Mouse (Mus musculus) spleen, adult 2 months (tissue): Measurements from ENCODE around the gene S1pr4. TPM values are rescaled to one million over a fixed set of nuclear protein-coding genes. Genes with fewer than 3 reads are reported as not detected.
A peak's percentile ranks its signal among the peaks of the same experiment; 100 is the strongest.

Experiments
- DNase-seq, 2 experiments: peaks; one replicate each; pipeline versions ENCODE4 v3.0.0 to v3.0.0-alpha.2; 2012 to 2021; ENCODE audit warnings: low spot score in 2 of 2, low read depth in 1 of 2
- H3K27ac ChIP-seq: fragments of 200-500 bp; 2 replicates; pipeline ENCODE4 v1.5.1; 2012; ENCODE audit warnings: low read length, inconsistent platforms; ENCODE audit not compliant: insufficient read depth
- H3K27me3 ChIP-seq: fragments of 200-500 bp; 2 replicates; pipeline ENCODE4 v1.6.1; 2012; ENCODE audit warnings: mild to moderate bottlenecking, moderate library complexity, low read length, inconsistent platforms; ENCODE audit not compliant: control insufficient read depth, insufficient read depth
- H3K36me3 ChIP-seq: fragments of 200-500 bp; 2 replicates; pipeline ENCODE4 v1.6.1; 2012; ENCODE audit warnings: mild to moderate bottlenecking, low read length, inconsistent platforms; ENCODE audit not compliant: control insufficient read depth, insufficient read depth
- H3K4me1 ChIP-seq: fragments of 200-500 bp; 2 replicates; pipeline ENCODE4 v1.6.1; 2011; ENCODE audit warnings: inconsistent platforms; ENCODE audit not compliant: control insufficient read depth, insufficient read depth, insufficient read length
- H3K4me3 ChIP-seq: fragments of 200-500 bp; 2 replicates; pipeline ENCODE4 v1.5.1; 2011; ENCODE audit warnings: mild to moderate bottlenecking, inconsistent platforms; ENCODE audit not compliant: insufficient read depth, insufficient read length; ENCODE audit errors: extremely low read depth
- CTCF ChIP-seq: fragments of 200-500 bp; IDR thresholded peaks from 2 replicates; pipeline ENCODE4 v1.5.1; 2011; ENCODE audit warnings: mild to moderate bottlenecking, inconsistent platforms; ENCODE audit not compliant: insufficient read depth, insufficient read length, insufficient replicate concordance; ENCODE audit errors: extremely low read depth
- POLR2A ChIP-seq: fragments of 200-500 bp; IDR thresholded peaks from 2 replicates; pipeline ENCODE4 v1.6.1; 2011; ENCODE audit warnings: low read depth, low read length, inconsistent platforms
- WGBS: fragments of 180-500 bp; shearing (Covaris S2); methylation state at CpG from one replicate; pipeline ENCODE4 v1.1.7; 2018; 5-methylcytosine and 5-hydroxymethylcytosine counted together
- polyA plus RNA-seq: library from polyadenylated mRNA; depleted of rRNA; stranded (reverse); fragments of >200 nt; gene quantifications from 2 replicates; pipeline ENCODE4 v1.2.3, GENCODE M21; 2012; rRNA removed

The S1pr4 gene
- polyA plus RNA-seq, 1 experiment: 127 TPM

DNA sequence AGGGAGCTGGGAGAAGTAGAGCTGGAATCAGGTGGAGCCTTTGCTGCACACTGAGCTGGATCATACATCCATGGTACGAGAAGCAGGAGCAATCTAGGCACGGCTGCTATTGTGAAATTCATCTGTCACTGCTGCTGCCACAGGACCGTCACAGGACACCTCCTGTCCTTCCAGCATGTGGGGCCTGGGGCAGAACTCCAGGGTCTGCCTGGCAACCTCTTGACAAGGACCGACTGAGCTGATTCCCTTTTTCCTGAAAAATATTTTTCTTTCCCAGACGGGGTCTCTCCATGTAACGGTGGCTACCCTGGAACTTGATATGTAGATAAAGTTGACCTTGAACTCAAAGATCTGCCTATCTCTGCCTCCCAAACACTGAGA, 48.6 kb downstream of the S1pr4 start:
- DNase-seq: no peak
- TF ChIP-seq CTCF (no peak), POLR2A (no peak)
- Histone ChIP-seq H3K27me3 (peaks cover 6% of the 10 kb centered on the region), H3K4me1 (no peaks in the 10 kb centered on the region), H3K27ac (no peak overlapping the region), H3K4me3 (no peak overlapping the region), H3K36me3 (no peaks in the 10 kb centered on the region)
- 57% methylated on average over 6 of the region's 6 CpGs for WGBS

DNA sequence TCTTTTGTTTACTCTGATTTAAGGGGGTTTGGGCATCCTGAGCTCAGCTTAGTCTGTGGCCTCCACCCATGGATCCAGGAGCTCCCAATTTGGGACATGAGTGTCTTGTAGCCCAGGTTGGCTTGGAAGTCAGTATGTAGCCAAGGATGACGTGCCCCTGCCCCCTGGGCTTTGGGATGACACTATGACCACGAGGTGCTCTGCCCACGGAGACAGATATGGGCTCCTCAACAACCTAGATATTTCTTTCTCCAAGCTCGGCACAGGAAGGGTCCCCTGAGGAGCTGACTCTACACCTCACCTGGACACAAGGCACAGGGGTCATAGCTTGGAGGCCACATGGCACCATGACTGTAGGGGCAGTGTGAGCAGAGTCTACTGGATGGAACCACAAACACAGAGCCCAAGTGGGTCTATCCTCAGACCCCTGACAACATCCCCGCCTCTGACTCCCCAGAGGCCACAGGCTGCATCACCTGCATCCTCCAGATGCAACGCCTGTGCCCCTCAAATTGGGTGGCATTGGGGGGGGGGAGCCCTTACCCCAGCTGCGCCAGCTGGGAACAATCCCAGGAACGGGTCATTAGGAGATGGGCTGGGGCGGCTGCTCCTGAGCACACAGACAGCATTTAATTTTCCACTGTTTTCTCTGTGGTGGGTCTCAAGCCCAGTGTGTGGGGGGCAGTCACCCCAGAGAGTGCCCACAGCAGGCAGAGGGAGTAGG, 49.1 kb downstream of the S1pr4 start:
- WGBS: 57% methylated on average over 9 of the region's 9 CpGs
- peaks cover 7% of the 10 kb centered on the region for H3K27me3 ChIP-seq
- no peak overlapping the region for H3K4me3 ChIP-seq
- H3K27ac ChIP-seq: no peak overlapping the region
- no peaks in the 10 kb centered on the region for H3K4me1 ChIP-seq
- TF ChIP-seq POLR2A: no peak
- TF ChIP-seq CTCF: no peak
- DNase-seq: no peak
- H3K36me3 ChIP-seq: no peaks in the 10 kb centered on the region

DNA sequence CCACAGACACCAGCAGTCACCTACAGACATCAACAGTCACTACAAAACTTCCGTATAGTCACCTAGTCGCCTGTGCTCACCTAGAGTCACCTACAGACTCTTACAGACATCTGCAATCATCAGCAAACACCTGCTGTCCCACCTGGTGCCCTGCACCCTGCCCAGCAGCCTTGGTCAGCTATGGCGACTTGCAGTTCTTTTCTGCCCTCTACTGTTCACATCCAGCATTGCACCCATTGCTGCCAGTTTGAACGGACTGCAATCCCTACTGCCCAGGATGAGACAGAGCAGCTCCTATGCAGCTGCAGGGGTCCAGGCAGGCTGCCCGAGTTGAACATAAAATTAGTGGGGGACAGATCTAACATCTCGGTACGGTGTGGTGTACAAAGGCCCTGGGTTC, 49.8 kb downstream of the S1pr4 start:
- H3K4me1 ChIP-seq: no peaks in the 10 kb centered on the region
- H3K36me3 ChIP-seq: no peaks in the 10 kb centered on the region
- H3K27me3 ChIP-seq: peaks cover 7% of the 10 kb centered on the region
- 4% methylated on average over 7 of the region's 7 CpGs for WGBS
- H3K4me3 ChIP-seq: no peak overlapping the region
- TF ChIP-seq POLR2A (no peak), CTCF (peak; percentile 96)
- DNase-seq: peak; percentile 62 to 75
- no peak overlapping the region for H3K27ac ChIP-seq

Other genes starting within 250 kb of the S1pr4 start
- gene Matk, start 247.2 kb downstream of the S1pr4 start, polyA plus RNA-seq: 22.5 and 30.0 TPM in 2 replicates
- 63.6 and 86.9 TPM in 2 replicates for gene Mrpl54, start 233.2 kb downstream of the S1pr4 start, polyA plus RNA-seq
- gene Apba3, start 233.2 kb downstream of the S1pr4 start, polyA plus RNA-seq: 63.0 and 77.1 TPM in 2 replicates
- 8.1 and 10.6 TPM in 2 replicates for gene Tjp3, start 208.6 kb downstream of the S1pr4 start, polyA plus RNA-seq
- gene Pip5k1c, start 207.2 kb downstream of the S1pr4 start, polyA plus RNA-seq: 93.2 and 111 TPM in 2 replicates
- 38.6 and 44.8 TPM in 2 replicates for gene Cactin, start 179.0 kb downstream of the S1pr4 start, polyA plus RNA-seq
- gene Tbxa2r, start 171.4 kb downstream of the S1pr4 start, polyA plus RNA-seq: 68.1 and 92.5 TPM in 2 replicates
- 1.3 and 1.7 TPM in 2 replicates for gene Gipc3, start 156.9 kb downstream of the S1pr4 start, polyA plus RNA-seq
- gene Hmg20b, start 149.7 kb downstream of the S1pr4 start, polyA plus RNA-seq: 74.8 and 92.9 TPM in 2 replicates
- 20.2 and 32.6 TPM in 2 replicates for gene Mfsd12, start 142.6 kb downstream of the S1pr4 start, polyA plus RNA-seq
- gene 4930404N11Rik, start 134.3 kb downstream of the S1pr4 start, polyA plus RNA-seq: 7.8 and 11.7 TPM in 2 replicates
- gene Fzr1, start 121.6 kb downstream of the S1pr4 start, polyA plus RNA-seq: 127 and 128 TPM in 2 replicates
- 47.9 and 71.7 TPM in 2 replicates for gene Dohh, start 115.7 kb downstream of the S1pr4 start, polyA plus RNA-seq
- gene Gm48551, start 115.7 kb downstream of the S1pr4 start, polyA plus RNA-seq: 2.3 and 2.9 TPM in 2 replicates
- gene Gm48552, start 111.1 kb downstream of the S1pr4 start, polyA plus RNA-seq: 2.9 and 6.4 TPM in 2 replicates
- 18.3 and 22.9 TPM in 2 replicates for gene Smim24, start 107.1 kb downstream of the S1pr4 start, polyA plus RNA-seq
- gene Nfic, start 44.5 kb downstream of the S1pr4 start, polyA plus RNA-seq: 26.0 and 32.4 TPM in 2 replicates
- gene Celf5, start 17.4 kb downstream of the S1pr4 start, polyA plus RNA-seq: 0.33 and 0.70 TPM in 2 replicates
- 198 and 259 TPM in 2 replicates for gene Ncln, start 3.7 kb downstream of the S1pr4 start, polyA plus RNA-seq
- gene Gna15, start 24.1 kb upstream of the S1pr4 start, polyA plus RNA-seq: 14.8 and 15.1 TPM in 2 replicates
- 33.8 and 38.9 TPM in 2 replicates for gene Gna11, start 45.1 kb upstream of the S1pr4 start, polyA plus RNA-seq
- 702 and 1,172 TPM in 2 replicates for gene Aes, start 59.4 kb upstream of the S1pr4 start, polyA plus RNA-seq
- 49.9 and 58.6 TPM in 2 replicates for gene Tle2, start 74.4 kb upstream of the S1pr4 start, polyA plus RNA-seq
- 14.3 and 15.6 TPM in 2 replicates for gene Tle6, start 100.9 kb upstream of the S1pr4 start, polyA plus RNA-seq
- gene BC025920, start 106.1 kb upstream of the S1pr4 start, polyA plus RNA-seq: 1.8 TPM in 2 replicates
- 30.3 and 39.4 TPM in 2 replicates for gene Sirt6, start 127.7 kb upstream of the S1pr4 start, polyA plus RNA-seq
- 14.0 and 17.8 TPM in 2 replicates for gene Ankrd24, start 128.4 kb upstream of the S1pr4 start, polyA plus RNA-seq
- 0.29 and 0.40 TPM in 2 replicates for gene Gm10778, start 148.9 kb upstream of the S1pr4 start, polyA plus RNA-seq
- 0.34 and 0.41 TPM in 2 replicates for gene Zfp433, start 204.7 kb upstream of the S1pr4 start, polyA plus RNA-seq